Mouse (Mus musculus): ENCODE data around the gene Bloc1s1.

Bloc1s1 gene

DNA sequence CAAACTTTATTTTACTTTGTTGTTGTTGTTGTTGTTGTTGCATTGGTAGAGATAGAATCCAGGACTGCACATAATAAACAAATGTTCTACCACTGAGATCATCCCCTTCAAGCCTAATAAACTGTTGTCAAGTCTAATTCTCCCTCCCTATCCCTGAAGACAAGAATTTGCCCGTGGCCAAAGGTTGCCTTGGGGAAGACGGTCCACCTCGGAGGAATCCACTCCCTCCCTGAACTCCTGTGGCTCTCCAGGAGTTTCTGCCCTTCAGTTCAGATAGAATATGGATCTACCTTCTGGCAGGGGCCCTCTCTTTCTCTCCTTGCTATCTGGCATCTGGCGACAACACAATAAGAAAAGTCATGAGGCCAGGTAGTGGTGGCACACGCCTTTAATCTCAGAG, 19.0 kb downstream of the Bloc1s1 start:
- no peak for DNase-seq

DNA sequence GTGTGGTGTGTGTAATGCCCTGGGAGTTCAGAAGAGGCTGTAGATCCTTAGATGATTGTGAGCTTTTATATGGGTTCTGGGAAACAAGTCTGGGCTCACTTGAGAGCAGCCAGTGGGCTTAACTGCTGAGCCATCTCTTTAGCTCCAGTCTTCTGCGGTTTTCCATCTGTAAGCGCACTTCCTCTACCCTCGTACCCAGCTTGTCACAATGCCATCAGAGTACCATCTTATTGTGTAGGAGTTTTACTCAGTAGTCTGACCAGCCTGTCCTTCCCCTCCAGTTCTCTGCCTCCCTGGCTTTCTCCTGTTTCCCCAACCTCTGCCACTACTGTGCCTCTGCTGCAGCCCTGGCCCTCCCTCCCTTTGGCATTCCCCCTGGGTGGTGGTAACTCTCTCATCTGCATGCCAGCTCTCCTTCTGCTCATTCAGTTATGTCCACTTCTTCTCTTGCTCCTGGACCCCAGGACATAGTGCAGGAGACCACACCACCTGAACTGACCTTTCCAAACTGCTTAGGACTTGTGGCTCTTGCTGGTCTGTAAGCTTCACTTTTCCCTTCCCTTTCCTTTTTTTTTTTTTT, 21.3 kb downstream of the Bloc1s1 start:
- DNase-seq: no peak

DNA sequence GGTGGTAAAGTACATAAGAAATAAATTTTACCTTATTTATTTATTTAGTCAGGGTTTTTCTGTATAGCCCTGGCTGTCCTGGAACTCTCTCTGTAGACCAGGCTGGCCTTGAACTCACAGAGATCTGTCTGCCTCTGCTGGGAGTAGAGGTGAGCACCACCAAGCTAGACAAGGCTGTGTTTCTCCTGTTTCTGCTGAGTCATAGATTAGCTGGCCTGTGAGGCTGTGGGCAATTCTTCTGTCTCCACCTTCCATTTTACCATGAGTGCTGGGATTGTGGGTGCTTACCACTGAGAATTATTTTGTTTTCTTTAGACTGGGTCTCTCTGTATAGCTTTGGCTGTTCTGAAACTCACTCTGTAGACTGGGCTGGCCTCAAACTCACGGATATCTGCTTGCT, 22.4 kb downstream of the Bloc1s1 start:
- no peak for DNase-seq

DNA sequence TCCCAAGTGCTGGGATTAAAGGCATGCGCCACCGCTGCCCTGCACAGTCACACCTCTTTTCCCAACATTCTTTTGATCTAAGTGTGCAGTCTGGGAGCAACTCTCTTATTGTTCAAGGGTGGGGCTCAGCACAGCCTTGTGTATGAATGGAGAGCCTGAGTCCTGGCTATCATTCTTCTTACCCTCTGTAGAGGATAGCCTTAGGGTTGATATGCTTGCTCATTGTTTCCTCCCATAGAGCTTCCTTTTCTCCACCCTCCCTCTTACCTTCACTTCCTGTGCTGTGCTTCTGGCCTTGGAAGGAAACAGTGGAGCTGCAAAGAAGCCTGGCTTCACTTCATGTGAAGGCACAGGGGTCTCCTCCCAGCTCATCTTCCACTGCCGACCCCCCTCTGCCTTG, 23.1 kb downstream of the Bloc1s1 start, which contains the start of gene Cd63:
Gene Cd63, plus strand, starts transcription at position 292 of the 400 bp plus-strand sequence.
- DNase-seq: no peak

DNA sequence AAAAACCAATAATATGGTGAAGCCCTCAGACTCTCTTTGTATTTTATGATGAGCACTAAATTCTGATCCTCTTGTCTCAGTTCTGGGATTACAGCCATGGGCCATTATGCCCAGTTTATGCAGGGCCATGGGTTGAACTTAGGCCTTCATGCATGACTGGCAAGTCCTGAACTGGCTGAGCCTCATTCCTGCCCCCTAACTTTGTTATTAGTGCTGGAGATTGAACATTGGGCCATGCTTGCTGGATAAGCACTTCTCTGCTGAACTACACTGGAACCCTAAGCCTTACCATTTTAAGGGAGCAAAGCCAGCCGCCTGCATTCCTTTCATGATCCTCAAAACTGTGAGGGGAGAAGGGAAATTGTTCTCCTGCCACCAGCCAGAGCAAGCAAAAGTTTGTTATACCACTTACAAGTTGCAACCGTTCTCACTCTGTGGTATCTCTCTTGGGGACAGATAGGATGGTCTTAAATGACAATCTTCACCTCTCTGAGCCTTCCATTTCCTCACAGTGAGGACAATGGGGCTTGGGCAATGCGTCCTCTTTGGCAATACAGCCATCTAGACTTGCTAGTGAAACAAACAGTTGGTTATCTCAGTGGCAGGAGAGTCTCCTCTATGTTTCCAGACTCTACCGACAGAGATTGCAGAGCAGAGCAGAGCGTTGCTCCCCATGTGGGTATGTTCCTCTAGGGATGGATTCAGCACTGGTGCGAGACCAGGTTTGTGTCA, 23.9 kb downstream of the Bloc1s1 start:
- no peak for DNase-seq

DNA sequence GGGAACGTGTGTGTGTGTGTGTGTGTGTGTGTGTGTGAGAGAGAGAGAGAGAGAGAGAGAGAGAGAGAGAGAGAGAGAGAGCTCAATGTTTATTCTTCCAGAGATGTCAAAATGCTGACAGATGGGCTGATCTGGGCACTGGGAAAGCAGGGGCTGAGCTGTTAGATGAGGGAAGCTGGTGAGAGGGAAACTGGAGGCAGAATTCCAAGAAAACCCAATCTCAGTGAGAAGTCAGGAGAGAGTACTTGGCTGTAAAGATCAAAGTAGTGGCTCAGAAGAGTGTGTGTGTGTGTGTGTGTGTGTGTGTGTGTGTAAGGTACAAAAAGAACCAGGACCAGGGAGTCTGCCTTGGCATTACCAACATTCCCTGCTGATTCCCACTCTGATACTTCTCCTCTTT, 26.3 kb downstream of the Bloc1s1 start:
- DNase-seq: no peak

DNA sequence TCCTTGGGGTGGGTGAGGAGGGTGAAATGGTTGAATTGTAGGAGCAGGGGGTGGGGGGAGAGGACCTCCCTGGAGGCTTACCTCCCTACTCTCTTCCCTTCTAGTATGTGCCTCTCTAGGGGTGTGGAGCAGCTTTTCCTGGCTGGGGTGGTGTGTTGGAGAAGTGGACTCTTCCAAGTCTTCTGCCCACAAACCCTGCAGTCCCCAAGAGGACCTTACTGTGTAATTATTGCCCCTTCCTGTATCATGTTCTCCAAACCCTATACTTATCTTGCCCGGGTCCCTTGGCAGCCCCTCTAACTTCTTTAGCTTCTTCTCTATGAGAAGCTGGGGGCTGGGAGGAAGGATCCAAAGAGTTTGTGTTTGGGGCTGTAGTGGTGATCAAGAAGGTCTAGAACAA, 27.0 kb downstream of the Bloc1s1 start:
- DNase-seq: no peak

DNA sequence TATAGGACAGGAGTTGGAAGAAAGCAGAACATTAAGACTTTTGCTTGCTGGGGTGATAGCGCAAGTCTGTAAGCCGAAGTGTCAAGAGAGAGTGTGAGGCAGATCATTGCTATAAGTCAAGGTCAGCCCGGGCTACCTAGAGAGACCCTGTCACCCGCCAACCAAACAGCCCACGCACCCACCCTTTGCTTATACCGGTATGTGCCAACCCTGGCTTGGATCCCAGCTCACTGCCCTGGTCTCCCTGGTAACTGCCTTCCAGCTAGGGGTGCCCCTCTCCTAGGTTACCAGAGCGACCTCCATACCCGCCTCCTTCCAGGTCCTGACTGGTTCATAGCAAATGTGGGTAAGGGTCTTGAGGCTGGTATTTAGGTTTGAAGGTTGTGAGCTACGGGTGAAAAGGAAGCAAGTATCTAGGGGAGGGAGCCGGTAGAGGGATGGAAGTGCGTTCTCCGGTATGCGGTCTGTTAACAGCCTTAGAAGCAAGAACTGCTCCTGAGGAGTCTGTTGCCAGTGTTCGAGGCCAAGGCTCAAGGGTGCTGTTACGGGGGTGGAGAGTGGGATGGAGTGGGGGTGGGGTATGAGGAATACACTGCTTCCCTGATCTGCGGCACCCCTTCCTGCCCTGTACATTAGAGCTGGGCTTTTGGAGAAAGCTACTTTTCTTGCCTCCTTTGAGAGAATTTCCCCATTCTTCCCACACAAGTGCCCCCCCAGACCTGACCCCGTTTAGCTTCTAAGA, 27.7 kb downstream of the Bloc1s1 start:
- DNase-seq: peak in 1 of 2 experiments; percentile 47

DNA sequence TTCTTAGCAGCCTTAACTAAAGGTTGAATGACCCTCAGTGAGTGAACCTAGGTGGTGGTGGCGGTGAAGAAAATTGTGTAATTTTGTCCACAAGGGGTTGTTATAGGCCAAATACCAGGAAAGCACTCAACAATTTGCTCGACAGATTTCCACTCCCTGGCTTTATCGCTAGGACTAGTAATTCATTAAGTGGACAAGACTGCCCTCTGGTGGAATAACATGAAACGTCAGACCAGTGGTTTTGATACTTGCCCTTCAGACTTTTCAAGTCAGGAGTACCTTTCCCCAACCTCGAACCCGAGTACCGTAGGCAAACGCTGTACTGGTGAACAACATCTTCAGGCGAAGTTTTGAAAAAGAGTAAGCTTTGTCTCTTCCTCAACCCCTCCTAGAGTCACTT, 28.4 kb downstream of the Bloc1s1 start:
- DNase-seq: peak; percentile 50 to 82

DNA sequence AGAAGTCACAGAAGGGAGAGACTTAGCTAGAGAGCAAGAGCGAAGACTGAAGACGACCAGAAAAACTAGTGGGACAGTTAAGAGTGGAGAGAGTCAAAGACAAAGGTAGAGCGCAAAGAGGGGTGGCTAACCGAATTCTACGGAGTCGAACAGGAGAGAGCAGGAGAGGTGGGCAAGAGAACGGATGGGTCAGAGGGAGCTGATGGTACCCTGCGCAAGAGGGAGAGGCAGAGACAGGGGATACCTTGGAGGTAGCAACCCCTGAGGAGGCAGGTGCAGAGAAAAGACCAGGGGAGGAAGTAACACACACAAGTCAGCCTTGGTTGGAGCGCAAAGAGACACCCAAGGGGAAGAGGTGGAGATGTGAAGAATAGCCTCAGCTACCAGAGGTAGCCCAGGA, 31.6 kb downstream of the Bloc1s1 start:
- no peak for DNase-seq

DNA sequence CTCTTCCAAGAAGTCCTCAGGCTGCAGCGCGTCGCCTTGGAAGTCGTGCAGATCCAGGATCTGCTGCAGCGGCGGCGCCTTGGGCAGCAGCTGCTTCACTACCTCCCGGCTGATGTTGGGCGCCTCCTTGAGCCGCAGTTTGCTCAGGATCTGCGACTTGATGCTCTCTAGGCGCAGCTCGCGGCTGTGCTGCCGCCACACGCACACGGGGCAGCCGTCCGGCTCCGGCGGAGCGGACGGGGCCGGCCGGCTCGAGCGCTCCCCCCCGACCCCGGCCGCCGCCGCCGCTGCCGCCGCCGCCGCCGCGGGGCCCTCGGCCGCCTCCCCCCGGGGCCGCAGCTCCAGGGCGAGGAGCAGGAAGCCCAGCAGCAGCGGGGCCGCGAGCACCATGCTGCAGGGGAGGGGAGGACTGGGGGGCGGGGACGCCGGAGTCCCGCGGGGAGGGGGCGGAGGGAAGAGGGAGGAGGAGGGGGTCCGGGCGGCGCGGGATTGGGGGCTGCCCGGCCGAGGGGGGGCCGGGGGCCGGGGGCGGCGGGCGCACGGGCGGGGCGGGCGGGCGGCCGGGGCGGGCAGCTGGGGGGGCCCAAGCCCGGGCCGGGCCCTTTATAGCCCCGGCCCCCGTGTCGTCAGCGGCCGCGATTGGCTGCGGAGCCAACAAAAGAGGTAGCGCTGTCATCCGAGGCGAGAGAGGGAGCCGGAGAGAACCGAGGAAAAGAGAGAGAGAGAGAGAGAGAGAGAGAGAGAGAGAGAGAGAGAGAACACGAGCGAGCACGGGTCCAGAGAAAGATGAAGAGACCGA, 32.3 kb downstream of the Bloc1s1 start, which contains the start of gene Gdf11:
Gene Gdf11, minus strand, starts transcription at position 423 of the 799 bp plus-strand sequence.
- DNase-seq: peak; percentile 29 to 39

DNA sequence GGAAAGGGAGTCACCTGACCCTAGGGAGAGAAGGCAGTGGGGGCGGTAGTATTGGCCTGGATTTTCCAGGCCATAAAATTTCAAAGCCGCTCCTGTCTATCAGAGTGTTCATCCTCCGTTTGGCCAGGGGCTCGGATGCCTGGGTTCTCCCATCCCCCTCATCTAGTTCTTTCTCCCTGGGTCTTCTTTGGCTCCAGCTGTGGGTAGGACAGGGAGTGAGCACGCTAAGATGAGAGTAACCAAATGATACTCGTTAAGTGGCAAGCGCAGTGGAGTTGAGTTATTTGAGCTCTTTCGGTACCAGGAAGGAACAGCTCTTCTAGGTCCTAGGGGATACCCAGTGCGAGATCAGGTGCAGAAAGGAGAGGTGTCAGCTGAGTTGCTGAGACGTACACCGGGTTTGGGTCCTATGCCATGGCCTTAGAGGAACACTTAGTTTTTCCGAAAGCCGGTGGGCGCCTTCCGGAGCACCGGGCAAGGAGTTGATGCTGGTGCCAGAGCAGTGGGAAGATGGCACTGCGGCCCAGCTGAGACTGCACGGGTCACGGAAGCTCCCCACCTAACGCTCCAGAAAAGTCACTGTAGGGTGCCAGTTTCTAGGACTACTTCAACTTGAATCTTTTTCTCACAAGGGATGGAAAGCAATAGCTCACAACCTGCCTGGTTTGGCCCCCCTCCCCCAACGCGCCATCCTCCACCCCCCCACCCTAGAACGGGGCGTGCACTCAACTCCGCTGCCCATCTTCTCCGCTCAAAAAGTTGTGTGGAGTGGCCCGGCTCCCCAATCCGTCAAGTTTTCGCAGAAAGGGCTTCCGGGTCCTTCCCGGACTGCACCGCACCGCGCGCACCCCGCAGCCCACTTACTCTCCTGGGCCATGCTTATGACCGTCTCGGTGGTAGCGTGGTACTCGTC, 33.2 kb downstream of the Bloc1s1 start:
- no peak for DNase-seq

DNA sequence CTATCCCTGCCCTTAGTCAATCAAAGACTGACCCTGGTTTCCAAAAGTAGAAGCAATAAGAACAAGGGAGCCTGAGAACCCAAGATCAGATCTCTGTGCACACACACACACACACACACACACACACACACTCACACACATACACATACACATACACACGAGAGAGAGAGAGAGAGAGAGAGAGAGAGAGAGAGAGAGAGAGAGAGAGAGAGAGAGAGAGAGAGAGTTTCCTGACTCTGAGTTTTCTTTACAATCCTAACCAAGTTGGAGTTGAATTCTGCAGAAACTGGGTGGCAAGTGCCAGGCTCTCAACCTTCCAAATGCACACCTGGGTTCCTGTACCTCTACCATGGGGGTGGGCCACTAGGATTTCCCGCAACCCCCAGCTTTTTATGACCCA, 34.0 kb downstream of the Bloc1s1 start:
- DNase-seq: no peak

DNA sequence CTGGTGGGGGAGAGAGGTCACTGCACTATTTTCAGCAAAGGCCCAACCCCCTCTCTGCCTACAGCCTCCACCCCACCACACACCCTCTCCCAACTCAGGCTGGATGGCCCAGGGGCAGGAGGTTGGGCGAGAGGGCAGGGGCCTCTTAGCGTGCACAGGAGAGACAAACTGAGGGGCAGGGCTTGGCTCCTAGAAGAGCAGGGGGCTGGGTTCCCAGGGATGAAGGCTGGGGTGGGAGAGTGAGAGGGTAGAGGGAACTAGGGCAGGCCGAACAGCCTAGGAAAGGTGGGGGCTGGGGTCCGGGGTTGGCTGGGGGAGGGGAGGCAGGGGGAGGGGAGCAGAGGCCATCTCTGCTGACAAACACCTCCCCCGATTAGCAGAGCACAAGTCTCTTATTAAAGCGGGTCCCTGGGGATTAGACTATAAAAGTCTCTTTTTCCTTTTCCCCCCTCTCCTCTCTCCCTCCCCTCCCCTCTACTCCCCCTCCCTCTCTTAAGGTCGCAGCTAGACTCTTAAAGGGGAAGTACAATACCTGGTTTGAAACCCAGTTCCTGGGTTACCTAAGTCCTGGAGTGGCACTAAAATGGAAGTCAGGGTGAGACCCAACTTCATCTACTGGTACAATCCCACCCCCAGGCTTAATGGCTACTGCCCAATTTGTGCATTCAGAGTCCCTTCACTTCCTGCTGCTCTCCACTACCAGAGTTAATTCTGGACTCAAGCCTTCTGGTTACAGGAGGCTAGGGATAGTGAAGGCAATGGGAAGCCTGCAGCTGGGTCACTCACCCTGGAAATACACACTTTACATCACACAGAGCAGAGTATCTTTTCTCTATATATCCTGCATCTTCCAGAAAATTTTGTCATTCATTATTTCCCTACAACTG, 34.7 kb downstream of the Bloc1s1 start:
- no peak for DNase-seq

DNA sequence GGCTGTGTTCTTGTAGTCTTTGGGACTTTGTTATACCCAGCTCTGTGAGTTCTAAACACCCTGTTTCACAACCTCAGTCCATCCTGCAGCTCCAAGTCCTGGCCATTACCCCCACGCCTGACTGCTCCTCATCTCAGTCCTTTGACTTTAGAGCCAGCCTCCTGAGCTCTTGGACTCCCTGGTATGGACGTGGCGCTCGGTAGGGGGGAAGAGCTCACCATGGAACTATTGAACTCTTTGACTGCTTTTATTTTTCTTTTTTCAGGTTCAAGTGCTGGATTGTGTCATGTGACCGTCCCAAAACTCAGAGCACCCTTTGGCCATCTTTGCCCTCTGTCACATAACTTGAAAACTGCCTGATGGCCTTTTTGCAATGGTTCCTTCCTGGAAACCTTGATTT, 41.8 kb downstream of the Bloc1s1 start:
- DNase-seq: no peak

DNA sequence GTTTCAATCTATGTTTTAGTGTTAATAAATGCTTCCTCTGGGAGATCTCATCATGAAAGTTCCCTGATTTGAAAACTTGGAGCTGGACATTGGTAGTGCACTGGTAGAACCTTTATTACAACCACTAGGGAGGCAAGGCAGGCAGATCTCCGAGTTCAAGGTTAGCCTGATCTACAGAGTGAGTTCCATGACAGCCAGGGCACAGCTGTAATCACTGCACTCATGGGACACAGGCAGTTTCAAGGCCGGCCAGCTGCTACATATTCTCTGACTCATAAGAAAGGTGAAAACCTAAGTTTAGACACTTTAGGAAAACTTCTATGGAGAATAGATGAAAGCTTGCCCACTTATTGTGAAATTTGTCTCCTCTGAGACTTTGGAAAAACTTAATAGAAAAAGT, 45.0 kb downstream of the Bloc1s1 start:
- no peak for DNase-seq

DNA sequence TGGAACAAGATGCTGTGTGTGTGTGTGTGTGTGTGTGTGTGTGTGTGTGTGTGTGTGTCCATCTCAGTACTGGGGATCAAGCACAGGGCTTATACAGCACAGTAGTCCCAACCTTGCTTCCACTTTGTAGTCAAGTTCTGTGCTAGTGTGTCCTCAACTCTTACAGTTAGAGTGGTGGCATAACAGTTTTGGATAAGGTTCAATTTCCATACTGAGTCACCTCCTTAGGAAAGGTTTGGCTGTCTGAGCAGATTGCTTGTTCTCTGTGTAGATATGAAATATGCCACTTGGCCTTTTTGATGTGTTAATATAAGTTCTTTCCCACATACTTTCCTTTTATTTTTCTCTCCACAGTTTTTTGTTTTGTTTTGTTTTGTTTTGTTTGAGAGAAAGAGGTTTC, 45.5 kb downstream of the Bloc1s1 start:
- DNase-seq: no peak

DNA sequence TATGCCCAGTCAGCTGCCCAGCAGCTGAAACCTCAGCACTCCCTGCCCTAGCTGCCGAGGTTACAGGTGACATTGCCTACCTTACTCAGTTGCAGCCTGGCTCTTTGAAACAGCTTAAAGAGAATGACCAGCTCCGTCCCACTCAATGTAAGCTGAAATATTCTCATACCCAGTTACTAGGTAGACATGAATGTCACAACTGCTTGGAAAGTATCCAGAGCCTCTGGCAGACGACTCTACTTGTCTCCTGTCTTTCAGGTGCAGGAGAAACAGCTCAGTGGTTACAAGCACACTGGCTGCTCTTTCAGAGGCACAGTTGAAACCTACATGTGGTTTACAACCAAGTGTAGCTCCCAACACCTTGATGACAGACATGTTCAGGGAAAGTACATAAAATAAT, 53.5 kb downstream of the Bloc1s1 start:
- DNase-seq: no peak

Measured in lung, adult 18-20 months (tissue).